Mouse (Mus musculus) left cerebral cortex, postnatal 14 days (tissue): ENCODE measurements around the gene Ppp1r13b. TPM values are rescaled to one million over a fixed set of nuclear protein-coding genes. Genes with fewer than 3 reads are reported as not detected.
A peak's percentile ranks its signal among the peaks of the same experiment; 100 is the strongest.
"Not testable (repeated sequence)": the region's sequence is repeated elsewhere in the genome, so short reads cannot be mapped to it uniquely, and the experiment has no call there.

Source experiments
- DNase-seq, 2 experiments: peaks; one replicate each; pipeline ENCODE4 v3.0.0; 2021 to 2022; ENCODE audit warnings: low spot score in 2 of 2, mixed read lengths in 1 of 2
- intact Hi-C: fragments of 180-260 bp; cut with DNase I; formaldehyde crosslinking; loops from one replicate; pipeline ENCODE4 v1.15.1; 2025
- long read RNA-seq, 2 experiments: library from polyadenylated mRNA; stranded (forward); transcript quantifications; one replicate each; pipeline ENCODE4 v2.0.0; 2021
- total RNA-seq, 2 experiments: library from RNA; stranded (reverse); gene quantifications; 2 replicates each; pipeline ENCODE4 v1.2.3; 2021

Ppp1r13b gene
- total RNA-seq: 10 to 100 TPM; 61.2 to 64.4 TPM
- long read RNA-seq, experiment 1, full-length matches to known transcripts: 17 of 87 reads
- long read RNA-seq, experiment 1, partial matches to known transcripts: 20 of 87 reads
- long read RNA-seq, experiment 1, other reads (novel, unspliced or antisense): 50 of 87 reads
- long read RNA-seq, experiment 2, full-length matches to known transcripts: 10 of 70 reads
- long read RNA-seq, experiment 2, partial matches to known transcripts: 17 of 70 reads
- long read RNA-seq, experiment 2, other reads (novel, unspliced or antisense): 43 of 70 reads

GRCm38 (mm10) chr12:111907970-111908681, at the start of gene Ppp1r13b:
TSS of gene Ppp1r13b (minus strand) at chr12:111908110.
- intact Hi-C loops: loop anchor here (5.0 kb wide), 1 partner anchor 49 kb away; no protein-coding TSS in a partner anchor
- DNase-seq: peak; percentile 81 to 88

- no peak for DNase-seq
- intact Hi-C loops: loop anchor here (5.0 kb wide), 1 partner anchor 49 kb away; the partner anchor contains the start of gene Ppp1r13b
Observed at GRCm38 (mm10) chr12:111956173-111956572, 48.3 kb upstream of the Ppp1r13b start.

GRCm38 (mm10) chr12:111951701-111952100, 43.8 kb upstream of the Ppp1r13b start:
- no peak for DNase-seq
- intact Hi-C loops: no loop called here

- intact Hi-C loops: no loop called here
Observed at GRCm38 (mm10) chr12:111950486-111950885, 42.6 kb upstream of the Ppp1r13b start.

GRCm38 (mm10) chr12:111946716-111947115, 38.8 kb upstream of the Ppp1r13b start:
- DNase-seq: peak; percentile 54 to 55
- intact Hi-C loops: loop anchor here (5.0 kb wide), 1 partner anchor 69 kb away; no protein-coding TSS in a partner anchor

More at GRCm38 (mm10) chr12:111950486-111950885, 42.6 kb upstream of the Ppp1r13b start:
- DNase-seq: no peak

GRCm38 (mm10) chr12:111945765-111946655, 38.1 kb upstream of the Ppp1r13b start:
- not testable (repeated sequence) for DNase-seq
- intact Hi-C loops: loop anchor here (5.0 kb wide), 1 partner anchor 69 kb away; no protein-coding TSS in a partner anchor

GRCm38 (mm10) chr12:111945115-111945514, 37.2 kb upstream of the Ppp1r13b start:
- DNase-seq: no peak
- intact Hi-C loops: loop anchor here (5.0 kb wide), 1 partner anchor 68 kb away; no protein-coding TSS in a partner anchor

- intact Hi-C loops, DNase-seq: not testable (repeated sequence)
Observed at GRCm38 (mm10) chr12:111944065-111944987, 36.4 kb upstream of the Ppp1r13b start.

- no peak for DNase-seq
- intact Hi-C loops: no loop called here
Observed at GRCm38 (mm10) chr12:111943421-111944064, 35.6 kb upstream of the Ppp1r13b start.

GRCm38 (mm10) chr12:111938623-111939177, 30.8 kb upstream of the Ppp1r13b start:
- intact Hi-C loops: no loop called here
- DNase-seq: no peak

- DNase-seq: peak; percentile 30 to 48
- intact Hi-C loops: no loop called here
Observed at GRCm38 (mm10) chr12:111936706-111937550, 29.0 kb upstream of the Ppp1r13b start.

- intact Hi-C loops: no loop called here
Observed at GRCm38 (mm10) chr12:111933971-111934370, 26.1 kb upstream of the Ppp1r13b start.

GRCm38 (mm10) chr12:111933032-111933704, 25.3 kb upstream of the Ppp1r13b start:
- intact Hi-C loops: no loop called here
- DNase-seq: no peak

More at GRCm38 (mm10) chr12:111933971-111934370, 26.1 kb upstream of the Ppp1r13b start:
- no peak for DNase-seq

- intact Hi-C loops: no loop called here
- no peak for DNase-seq
Observed at GRCm38 (mm10) chr12:111932513-111932912, 24.6 kb upstream of the Ppp1r13b start.

- DNase-seq: no peak
- intact Hi-C loops: no loop called here
Observed at GRCm38 (mm10) chr12:111931411-111932025, 23.6 kb upstream of the Ppp1r13b start.
